Mouse (Mus musculus) neural tube, embryonic 12.5 days (tissue): ENCODE measurements at regions not wholly inside any gene's neighbourhood (a gene's known extent, or its start where the extent isn't known, plus 50 kb on each side); places are given as distances from the start of the nearest gene placed in this dataset.
A peak's percentile ranks its signal among the peaks of the same experiment; 100 is the strongest.

Experiments
- ATAC-seq: fragments of 200-750 bp; cut with Nextera tagmentation; 2 replicates; pipeline ENCODE4 v1.8.0; 2017; ENCODE audit warnings: low read depth, mild to moderate bottlenecking, moderate TSS enrichment, moderate library complexity; ENCODE audit not compliant: low FRiP score
- H3K27ac ChIP-seq: fragments of 300-500 bp; sonication (generic); 2 replicates; pipeline ENCODE4 v1.5.1; 2016
- H3K27me3 ChIP-seq: fragments of 300-500 bp; sonication (generic); replicated peaks from 2 replicates; pipeline ENCODE4 v1.6.1; 2016; ENCODE audit warnings: mild to moderate bottlenecking
- H3K36me3 ChIP-seq: fragments of 300-500 bp; sonication (generic); 2 replicates; pipeline ENCODE4 v1.6.1; 2016; ENCODE audit warnings: mild to moderate bottlenecking
- H3K4me1 ChIP-seq: fragments of 300-500 bp; sonication (generic); 2 replicates; pipeline ENCODE4 v1.6.1; 2016
- H3K4me2 ChIP-seq: fragments of 300-500 bp; sonication (generic); replicated peaks from 2 replicates; pipeline ENCODE4 v1.6.1; 2016; ENCODE audit warnings: mild to moderate bottlenecking
- H3K4me3 ChIP-seq: fragments of 300-500 bp; sonication (generic); 2 replicates; pipeline ENCODE4 v1.5.1; 2016
- H3K9ac ChIP-seq: fragments of 300-500 bp; sonication (generic); 2 replicates; pipeline ENCODE4 v1.6.1; 2016; ENCODE audit warnings: mild to moderate bottlenecking
- H3K9me3 ChIP-seq: fragments of 300-500 bp; sonication (generic); 2 replicates; pipeline ENCODE4 v1.6.1; 2016; ENCODE audit warnings: mild to moderate bottlenecking
- whole genome bisulfite sequencing: fragments of 180-500 bp; shearing (Covaris S2); methylation state at CpG from one replicate; pipeline ENCODE4 v1.1.7; 2016; 5-methylcytosine and 5-hydroxymethylcytosine counted together

GRCm38 (mm10) chr10:70766450-70766849 is 110.7 kb upstream of the Phyhipl start:
- peak; percentile 80 for ATAC-seq

GRCm38 (mm10) chr10:70763206-70763605 is 107.4 kb upstream of the Phyhipl start:
- WGBS = 69% methylated on average over 7 of the region's 7 CpGs

More at GRCm38 (mm10) chr10:70766450-70766849, 110.7 kb upstream of the Phyhipl start:
- Histone ChIP-seq H3K9me3 (0 out of 2 replicates have a peak, but pooled peaks cover 3% of the 10 kb centered on the region), H3K4me1 (no peaks in the 10 kb centered on the region), H3K4me3 (no peak overlapping the region), H3K27ac (no peak overlapping the region), H3K27me3 (no peaks in the 10 kb centered on the region), H3K9ac (no peak overlapping the region), H3K36me3 (no peaks in the 10 kb centered on the region), H3K4me2 (no peak overlapping the region)
- 16% methylated on average over 8 of the region's 8 CpGs for WGBS

GRCm38 (mm10) chr10:70759686-70760085 is 103.9 kb upstream of the Phyhipl start:
- 87% methylated on average over 7 of the region's 7 CpGs for WGBS
- no peaks in the 10 kb centered on the region for H3K4me1 ChIP-seq
- no peak for ATAC-seq

More at GRCm38 (mm10) chr10:70763206-70763605, 107.4 kb upstream of the Phyhipl start:
- no peaks in the 10 kb centered on the region for H3K36me3 ChIP-seq
- H3K4me2 ChIP-seq = no peak overlapping the region
- no peak overlapping the region for H3K27ac ChIP-seq
- H3K9ac ChIP-seq = no peak overlapping the region
- H3K27me3 ChIP-seq = no peaks in the 10 kb centered on the region
- no peak for ATAC-seq
- H3K4me1 ChIP-seq = no peaks in the 10 kb centered on the region
- no peak overlapping the region for H3K4me3 ChIP-seq
- no peaks in the 10 kb centered on the region for H3K9me3 ChIP-seq

GRCm38 (mm10) chr10:70751771-70752170 is 96.0 kb upstream of the Phyhipl start:
- Histone ChIP-seq H3K9me3 (no peaks in the 10 kb centered on the region), H3K4me2 (no peak overlapping the region), H3K27ac (no peak overlapping the region), H3K4me1 (no peaks in the 10 kb centered on the region; the same call in 1 of the 2 replicates), H3K9ac (no peak overlapping the region), H3K36me3 (no peaks in the 10 kb centered on the region), H3K27me3 (no peaks in the 10 kb centered on the region), H3K4me3 (no peak overlapping the region)
- ATAC-seq = no peak
- WGBS = 45% methylated on average over 8 of the region's 8 CpGs

More at GRCm38 (mm10) chr10:70759686-70760085, 103.9 kb upstream of the Phyhipl start:
- Histone ChIP-seq H3K9ac (no peak overlapping the region), H3K4me3 (no peak overlapping the region), H3K27me3 (no peaks in the 10 kb centered on the region), H3K36me3 (no peaks in the 10 kb centered on the region), H3K9me3 (no peaks in the 10 kb centered on the region), H3K27ac (no peak overlapping the region), H3K4me2 (no peak overlapping the region)

GRCm38 (mm10) chr10:70750356-70751145 is 94.8 kb upstream of the Phyhipl start:
- ATAC-seq = no peak
- Histone ChIP-seq H3K9me3 (no peaks in the 10 kb centered on the region), H3K9ac (no peak overlapping the region), H3K4me3 (no peak overlapping the region), H3K4me2 (no peak overlapping the region), H3K27me3 (no peaks in the 10 kb centered on the region), H3K27ac (no peak overlapping the region), H3K4me1 (no peaks in the 10 kb centered on the region; the same call in 1 of the 2 replicates), H3K36me3 (no peaks in the 10 kb centered on the region)
- 89% methylated on average over 15 of the region's 15 CpGs for WGBS

GRCm38 (mm10) chr10:70746612-70747011 is 90.8 kb upstream of the Phyhipl start:
- H3K9me3 ChIP-seq = no peaks in the 10 kb centered on the region
- H3K27me3 ChIP-seq = no peaks in the 10 kb centered on the region
- no peak overlapping the region for H3K4me3 ChIP-seq
- no peak for ATAC-seq
- no peak overlapping the region for H3K9ac ChIP-seq
- H3K27ac ChIP-seq = no peak overlapping the region
- H3K4me1 ChIP-seq = no peaks in the 10 kb centered on the region; the same call in 1 of the 2 replicates
- 94% methylated on average over 4 of the region's 4 CpGs for WGBS
- H3K4me2 ChIP-seq = no peak overlapping the region
- H3K36me3 ChIP-seq = no peaks in the 10 kb centered on the region

GRCm38 (mm10) chr10:70741909-70742308 is 86.1 kb upstream of the Phyhipl start:
- H3K9ac ChIP-seq = no peak overlapping the region
- H3K27ac ChIP-seq = no peak overlapping the region
- H3K4me1 ChIP-seq = no peaks in the 10 kb centered on the region; the same call in 1 of the 2 replicates
- ATAC-seq = no peak
- no peak overlapping the region for H3K4me3 ChIP-seq
- no peaks in the 10 kb centered on the region for H3K27me3 ChIP-seq
- H3K4me2 ChIP-seq = no peak overlapping the region
- H3K9me3 ChIP-seq = no peaks in the 10 kb centered on the region
- H3K36me3 ChIP-seq = no peaks in the 10 kb centered on the region

- WGBS = 86% methylated on average over 4 of the region's 4 CpGs
- H3K36me3 ChIP-seq = no peaks in the 10 kb centered on the region
- H3K4me1 ChIP-seq = no peaks in the 10 kb centered on the region; the same call in 1 of the 2 replicates
- H3K27ac ChIP-seq = no peak overlapping the region
- no peaks in the 10 kb centered on the region for H3K27me3 ChIP-seq
- ATAC-seq = no peak
- H3K9ac ChIP-seq = no peak overlapping the region
- H3K4me3 ChIP-seq = no peak overlapping the region
- no peaks in the 10 kb centered on the region for H3K9me3 ChIP-seq
- no peak overlapping the region for H3K4me2 ChIP-seq
Observed at GRCm38 (mm10) chr10:70740095-70740494, 84.3 kb upstream of the Phyhipl start.

GRCm38 (mm10) chr10:70739348-70739966 is 83.7 kb upstream of the Phyhipl start:
- Histone ChIP-seq H3K9ac (no peak overlapping the region), H3K36me3 (no peaks in the 10 kb centered on the region), H3K27ac (no peak overlapping the region), H3K27me3 (no peaks in the 10 kb centered on the region), H3K4me1 (no peaks in the 10 kb centered on the region; the same call in 1 of the 2 replicates), H3K4me2 (no peak overlapping the region), H3K9me3 (no peaks in the 10 kb centered on the region), H3K4me3 (no peak overlapping the region)
- no peak for ATAC-seq
- 74% methylated on average over 9 of the region's 9 CpGs for WGBS

GRCm38 (mm10) chr10:70738686-70739085 is 82.9 kb upstream of the Phyhipl start:
- Histone ChIP-seq H3K27me3 (no peaks in the 10 kb centered on the region), H3K9ac (no peak overlapping the region), H3K4me2 (no peak overlapping the region), H3K9me3 (no peaks in the 10 kb centered on the region), H3K4me1 (no peaks in the 10 kb centered on the region; the same call in 1 of the 2 replicates), H3K36me3 (no peaks in the 10 kb centered on the region), H3K27ac (no peak overlapping the region), H3K4me3 (no peak overlapping the region)
- ATAC-seq = no peak

- no peaks in the 10 kb centered on the region for H3K36me3 ChIP-seq
- H3K9ac ChIP-seq = no peak overlapping the region
- H3K27me3 ChIP-seq = no peaks in the 10 kb centered on the region
- 67% methylated on average over 12 of the region's 12 CpGs for WGBS
- H3K27ac ChIP-seq = no peak overlapping the region
- H3K4me1 ChIP-seq = no peaks in the 10 kb centered on the region
- no peak overlapping the region for H3K4me2 ChIP-seq
- ATAC-seq = no peak
- no peak overlapping the region for H3K4me3 ChIP-seq
- no peaks in the 10 kb centered on the region for H3K9me3 ChIP-seq
Observed at GRCm38 (mm10) chr10:70733956-70734355, 78.2 kb upstream of the Phyhipl start.

GRCm38 (mm10) chr10:70733478-70733877 is 77.7 kb upstream of the Phyhipl start:
- Histone ChIP-seq H3K4me1 (no peaks in the 10 kb centered on the region), H3K36me3 (no peaks in the 10 kb centered on the region), H3K9me3 (no peaks in the 10 kb centered on the region), H3K4me3 (no peak overlapping the region), H3K27ac (no peak overlapping the region), H3K4me2 (no peak overlapping the region), H3K9ac (no peak overlapping the region), H3K27me3 (no peaks in the 10 kb centered on the region)
- WGBS = 81% methylated on average over 7 of the region's 7 CpGs
- ATAC-seq = no peak
